Mouse (Mus musculus) natural killer cell, adult 2 months (primary cell): ENCODE results near the gene Vmn2r58.
"Not testable (repeated sequence)": the region's sequence is repeated elsewhere in the genome, so short reads cannot be mapped to it uniquely, and the experiment has no call there.

ENCODE experiments used
- DNase-seq, 2 experiments: peaks; one replicate each; pipeline ENCODE4 v3.0.0; 2022; ENCODE audit warnings: low spot score in 2 of 2

Gene Vmn2r58

DNA sequence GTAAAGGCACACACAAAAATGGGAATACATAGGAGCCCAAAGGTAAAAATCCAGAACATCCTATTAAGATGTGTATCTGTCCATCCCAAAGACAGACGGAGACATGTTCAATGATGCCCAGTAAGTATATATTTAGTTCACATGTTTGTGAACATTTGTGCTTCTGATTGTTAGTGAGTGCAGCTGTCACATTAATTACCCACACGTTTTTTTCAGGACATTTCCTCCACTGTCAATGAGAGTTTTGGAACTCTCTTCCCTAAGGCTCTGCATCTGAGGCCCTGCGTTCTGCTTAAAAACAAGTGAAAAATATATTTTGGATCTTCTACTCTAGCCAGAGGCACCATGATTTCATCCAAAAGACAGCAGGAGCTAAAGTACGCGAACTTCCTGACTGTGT lies at the start of gene Vmn2r58:
Gene Vmn2r58, minus strand, starts transcription at position 101 of the 400 bp plus-strand sequence.
- not testable (repeated sequence) for DNase-seq
